Mouse (Mus musculus) MEL (cell line): ENCODE results near the gene Taar9. TPM values are rescaled to one million over a fixed set of nuclear protein-coding genes. Genes with fewer than 3 reads are reported as not detected.
A peak's percentile ranks its signal among the peaks of the same experiment; 100 is the strongest.

ENCODE experiments used
- DNase-seq: peaks from one replicate; pipeline ENCODE4 v3.0.0; 2011; ENCODE audit warnings: low read depth, low spot score
- H3K27ac ChIP-seq: 2 replicates; pipeline ENCODE4 v1.5.1; 2012; ENCODE audit warnings: low read depth, mild to moderate bottlenecking, control low read depth, low read length, moderate library complexity; ENCODE audit not compliant: control insufficient read depth
- H3K27me3 ChIP-seq, 2 experiments: fragments of 150-350 bp in 1 of 2; sonication (generic) in 1 of 2; 2 replicates each; pipeline ENCODE4 v1.6.1; 2012; ENCODE audit warnings: low read length in 2 of 2, mild to moderate bottlenecking in 2 of 2, improper control_type of control experiment in 1 of 2, moderate library complexity in 1 of 2; ENCODE audit not compliant: insufficient read depth in 2 of 2, control insufficient read depth in 1 of 2
- H3K36me3 ChIP-seq, 2 experiments: 2 replicates each; pipeline ENCODE4 v1.6.1; 2012 to 2014; ENCODE audit warnings: low read length in 2 of 2, improper control_type of control experiment in 1 of 2, inconsistent platforms in 1 of 2, mild to moderate bottlenecking in 1 of 2; ENCODE audit not compliant: insufficient read depth in 2 of 2, control insufficient read depth in 1 of 2
- H3K4me1 ChIP-seq, 2 experiments: fragments of 150-350 bp in 1 of 2; sonication (generic) in 1 of 2; 2 replicates each; pipeline ENCODE4 v1.6.1; 2012; ENCODE audit warnings: low read length in 2 of 2, improper control_type of control experiment in 1 of 2, mild to moderate bottlenecking in 1 of 2; ENCODE audit not compliant: insufficient read depth in 2 of 2, control insufficient read depth in 1 of 2
- H3K4me3 ChIP-seq, 2 experiments: fragments of 150-350 bp in 1 of 2; sonication (generic) in 1 of 2; 2 replicates each; pipeline ENCODE4 v1.5.1; 2012; ENCODE audit warnings: low read depth in 2 of 2, low read length in 2 of 2, mild to moderate bottlenecking in 2 of 2, moderate library complexity in 2 of 2, control low read depth in 1 of 2, improper control_type of control experiment in 1 of 2; ENCODE audit not compliant: control insufficient read depth in 1 of 2, insufficient read depth in 1 of 2
- H3K79me2 ChIP-seq: 2 replicates; pipeline ENCODE4 v1.6.1; 2012; ENCODE audit warnings: mild to moderate bottlenecking, low read length, moderate library complexity; ENCODE audit not compliant: control insufficient read depth, poor library complexity, insufficient read depth
- H3K9ac ChIP-seq: 2 replicates; pipeline ENCODE4 v1.6.1; 2012; ENCODE audit warnings: low read depth, mild to moderate bottlenecking, control low read depth, low read length, moderate library complexity; ENCODE audit not compliant: control insufficient read depth, poor library complexity, severe bottlenecking
- H3K9me3 ChIP-seq: fragments of 150-350 bp; sonication (generic); replicated peaks from 2 replicates; pipeline ENCODE4 v1.6.1; 2012; ENCODE audit warnings: mild to moderate bottlenecking, low read length, improper control_type of control experiment, moderate library complexity; ENCODE audit not compliant: insufficient read depth
- CHD1 ChIP-seq: IDR thresholded peaks from 2 replicates; pipeline ENCODE4 v1.6.1; 2012; ENCODE audit warnings: low read depth, mild to moderate bottlenecking, inconsistent platforms, low read length, improper control_type of control experiment
- CTCF ChIP-seq, 3 experiments: IDR thresholded peaks in 2 of 3; conservative IDR thresholded peaks in 1 of 3; 2 replicates each; pipeline ENCODE4 v1.5.1; 2011 to 2012; ENCODE audit warnings: low read length in 3 of 3, low read depth in 2 of 3, mild to moderate bottlenecking in 2 of 3, improper control_type of control experiment in 1 of 3, inconsistent platforms in 1 of 3, mixed read lengths in 1 of 3, moderate library complexity in 1 of 3; ENCODE audit not compliant: control insufficient read depth in 1 of 3, insufficient read depth in 1 of 3, poor library complexity in 1 of 3, severe bottlenecking in 1 of 3
- ELF1 ChIP-seq: IDR thresholded peaks from 2 replicates; pipeline ENCODE4 v1.6.1; 2014; ENCODE audit warnings: low read depth, mild to moderate bottlenecking, inconsistent platforms, low read length, improper control_type of control experiment, moderate library complexity
- EP300 ChIP-seq, 2 experiments: IDR thresholded peaks; 2 replicates each; pipeline ENCODE4 v1.6.1; 2011; ENCODE audit warnings: improper control_type of control experiment in 2 of 2, low read length in 2 of 2, low read depth in 1 of 2, mild to moderate bottlenecking in 1 of 2
- ETS1 ChIP-seq: IDR thresholded peaks from 2 replicates; pipeline ENCODE4 v1.6.1; 2012; ENCODE audit warnings: low read depth, mild to moderate bottlenecking, inconsistent platforms, low read length, improper control_type of control experiment, moderate library complexity
- HCFC1 ChIP-seq: IDR thresholded peaks from 2 replicates; pipeline ENCODE4 v1.6.1; 2012; ENCODE audit warnings: low read depth, mild to moderate bottlenecking, inconsistent platforms, low read length, improper control_type of control experiment, moderate library complexity
- JUND ChIP-seq: IDR thresholded peaks from 2 replicates; pipeline ENCODE4 v1.6.1; 2011; ENCODE audit warnings: low read depth, mild to moderate bottlenecking, improper control_type of control experiment, low read length
- KAT2A ChIP-seq: conservative IDR thresholded peaks from 2 replicates; pipeline ENCODE4 v1.6.1; 2012; ENCODE audit warnings: low read depth, low read length, improper control_type of control experiment, inconsistent platforms
- MAX ChIP-seq: IDR thresholded peaks from 2 replicates; pipeline ENCODE4 v1.6.1; 2011; ENCODE audit warnings: low read length, improper control_type of control experiment
- MAZ ChIP-seq: IDR thresholded peaks from 2 replicates; pipeline ENCODE4 v1.6.1; 2012; ENCODE audit warnings: low read depth, mild to moderate bottlenecking, inconsistent platforms, low read length, improper control_type of control experiment
- MEF2A ChIP-seq: IDR thresholded peaks from 2 replicates; pipeline ENCODE4 v1.6.1; 2014; ENCODE audit warnings: low read depth, mild to moderate bottlenecking, inconsistent platforms, low read length, improper control_type of control experiment; ENCODE audit not compliant: poor library complexity, insufficient replicate concordance, severe bottlenecking; ENCODE audit errors: extremely low read depth
- MXI1 ChIP-seq: IDR thresholded peaks from 2 replicates; pipeline ENCODE4 v1.6.1; 2011; ENCODE audit warnings: mild to moderate bottlenecking, low read depth, low read length, improper control_type of control experiment
- MYB ChIP-seq: IDR thresholded peaks from 2 replicates; pipeline ENCODE4 v1.6.1; 2011; ENCODE audit warnings: mild to moderate bottlenecking, low read depth, low read length, improper control_type of control experiment
- MYC ChIP-seq: IDR thresholded peaks from 2 replicates; pipeline ENCODE4 v1.6.1; 2011; ENCODE audit warnings: low read depth, mild to moderate bottlenecking, low read length, improper control_type of control experiment, moderate library complexity
- NELFE ChIP-seq: IDR thresholded peaks from 2 replicates; pipeline ENCODE4 v1.6.1; 2011; ENCODE audit warnings: low read depth, low read length, improper control_type of control experiment
- POLR2A ChIP-seq, 2 experiments: IDR thresholded peaks; 2 replicates each; pipeline ENCODE4 v1.6.1; 2011 to 2012; ENCODE audit warnings: low read length in 2 of 2, mild to moderate bottlenecking in 2 of 2, control low read depth in 1 of 2, improper control_type of control experiment in 1 of 2, low read depth in 1 of 2, moderate library complexity in 1 of 2; ENCODE audit not compliant: control insufficient read depth in 1 of 2, insufficient read depth in 1 of 2, poor library complexity in 1 of 2
- POLR2AphosphoS5 ChIP-seq: IDR thresholded peaks from 2 replicates; pipeline ENCODE4 v1.6.1; 2012; ENCODE audit warnings: low read depth, borderline replicate concordance, mild to moderate bottlenecking, inconsistent platforms, low read length, moderate library complexity, mixed read lengths
- RAD21 ChIP-seq: IDR thresholded peaks from 2 replicates; pipeline ENCODE4 v1.6.1; 2011; ENCODE audit warnings: mild to moderate bottlenecking, low read depth, low read length, improper control_type of control experiment
- RCOR1 ChIP-seq: IDR thresholded peaks from 2 replicates; pipeline ENCODE4 v1.6.1; 2012; ENCODE audit warnings: low read depth, mild to moderate bottlenecking, inconsistent platforms, low read length, improper control_type of control experiment
- SIN3A ChIP-seq: IDR thresholded peaks from 2 replicates; pipeline ENCODE4 v1.6.1; 2012; ENCODE audit warnings: low read length, improper control_type of control experiment, inconsistent platforms
- SMC3 ChIP-seq: IDR thresholded peaks from 2 replicates; pipeline ENCODE4 v1.6.1; 2011; ENCODE audit warnings: low read depth, low read length, improper control_type of control experiment
- TAL1 ChIP-seq: IDR thresholded peaks from 2 replicates; pipeline ENCODE4 v1.6.1; 2012; ENCODE audit warnings: mild to moderate bottlenecking, inconsistent platforms, low read length, moderate library complexity, mixed read lengths
- TBP ChIP-seq: IDR thresholded peaks from 2 replicates; pipeline ENCODE4 v1.8.0; 2011; ENCODE audit warnings: low read depth, low read length, improper control_type of control experiment
- TCF12 ChIP-seq: IDR thresholded peaks from 2 replicates; pipeline ENCODE4 v1.6.1; 2014; ENCODE audit warnings: low read depth, mild to moderate bottlenecking, inconsistent platforms, low read length, improper control_type of control experiment, moderate library complexity
- UBTF ChIP-seq: IDR thresholded peaks from 2 replicates; pipeline ENCODE4 v1.6.1; 2012; ENCODE audit warnings: low read depth, mild to moderate bottlenecking, inconsistent platforms, low read length, improper control_type of control experiment, moderate library complexity, borderline replicate concordance; ENCODE audit not compliant: insufficient read depth
- USF1 ChIP-seq: IDR thresholded peaks from 2 replicates; pipeline ENCODE4 v1.6.1; 2014; ENCODE audit warnings: low read depth, mild to moderate bottlenecking, inconsistent platforms, low read length, improper control_type of control experiment, moderate library complexity
- USF2 ChIP-seq, 2 experiments: IDR thresholded peaks; 2 replicates each; pipeline ENCODE4 v1.6.1; 2011 to 2012; ENCODE audit warnings: improper control_type of control experiment in 2 of 2, low read length in 2 of 2, borderline replicate concordance in 1 of 2, inconsistent platforms in 1 of 2, low read depth in 1 of 2, mild to moderate bottlenecking in 1 of 2; ENCODE audit not compliant: insufficient read depth in 1 of 2
- ZC3H11A ChIP-seq: IDR thresholded peaks from 2 replicates; pipeline ENCODE4 v1.6.1; 2012; ENCODE audit warnings: low read depth, mild to moderate bottlenecking, inconsistent platforms, low read length, improper control_type of control experiment
- ZKSCAN1 ChIP-seq: IDR thresholded peaks from 2 replicates; pipeline ENCODE4 v1.6.1; 2012; ENCODE audit warnings: low read depth, mild to moderate bottlenecking, inconsistent platforms, low read length, improper control_type of control experiment, moderate library complexity
- ZMIZ1 ChIP-seq: IDR thresholded peaks from 2 replicates; pipeline ENCODE4 v1.6.1; 2012; ENCODE audit warnings: low read depth, mild to moderate bottlenecking, inconsistent platforms, low read length, improper control_type of control experiment, moderate library complexity
- ZNF384 ChIP-seq: IDR thresholded peaks from 2 replicates; pipeline ENCODE4 v1.6.1; 2012; ENCODE audit warnings: low read depth, mild to moderate bottlenecking, inconsistent platforms, low read length, improper control_type of control experiment
- polyA plus RNA-seq, 2 experiments: library from polyadenylated mRNA; stranded (reverse) in 1 of 2; unstranded in 1 of 2; fragments of >175 nt in 1 of 2; fragments of >200 nt in 1 of 2; gene quantifications; 2 replicates each; pipeline versions ENCODE4 v1.2.1 to v1.2.4; 2012; ENCODE audit warnings: low replicate concordance in 2 of 2, low read depth in 1 of 2; ENCODE audit not compliant: insufficient read length in 2 of 2, insufficient read depth in 1 of 2, missing spikeins in 1 of 2
- total RNA-seq: library from RNA; depleted of rRNA; stranded (reverse); fragments of 300-350 nt; gene quantifications from 2 replicates; pipeline ENCODE4 v1.2.3, GENCODE M21; 2012

The Taar9 gene
- total and polyA plus RNA-seq, 3 experiments = not detected

DNA sequence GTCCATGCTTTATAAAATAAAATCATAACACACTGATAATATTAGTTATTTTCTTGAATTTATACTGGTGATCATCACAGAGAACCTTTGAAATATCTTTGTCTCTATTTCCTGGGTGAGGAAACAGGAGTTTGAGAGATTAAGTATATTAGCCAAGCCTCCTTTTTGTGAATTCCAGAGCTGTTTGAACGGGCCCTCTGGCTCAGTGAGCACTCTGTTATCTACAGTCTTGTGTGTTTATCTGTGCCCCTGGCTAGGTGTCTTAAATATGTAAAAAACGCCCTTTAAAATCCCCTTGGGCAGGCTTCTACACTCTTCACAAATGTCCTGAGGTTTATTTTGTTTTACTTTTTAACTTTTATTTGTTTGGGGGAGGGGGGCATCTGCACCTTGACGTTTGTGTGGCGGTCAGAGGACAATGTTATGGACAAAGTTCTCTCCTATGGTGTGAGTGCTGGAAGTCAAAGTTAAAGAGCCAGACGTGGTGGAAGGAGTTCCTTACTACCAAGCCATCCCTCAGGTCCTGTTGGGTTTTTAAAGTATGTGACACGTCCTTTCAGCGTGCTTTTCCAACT lies 24.8 kb upstream of the Taar9 start (continued):
- TF ChIP-seq ETS1 (peak; percentile 45; the same call in 1 of the 2 replicates), MAZ (0 out of 2 replicates have a peak, but pooled peaks have one; percentile 12)

DNA sequence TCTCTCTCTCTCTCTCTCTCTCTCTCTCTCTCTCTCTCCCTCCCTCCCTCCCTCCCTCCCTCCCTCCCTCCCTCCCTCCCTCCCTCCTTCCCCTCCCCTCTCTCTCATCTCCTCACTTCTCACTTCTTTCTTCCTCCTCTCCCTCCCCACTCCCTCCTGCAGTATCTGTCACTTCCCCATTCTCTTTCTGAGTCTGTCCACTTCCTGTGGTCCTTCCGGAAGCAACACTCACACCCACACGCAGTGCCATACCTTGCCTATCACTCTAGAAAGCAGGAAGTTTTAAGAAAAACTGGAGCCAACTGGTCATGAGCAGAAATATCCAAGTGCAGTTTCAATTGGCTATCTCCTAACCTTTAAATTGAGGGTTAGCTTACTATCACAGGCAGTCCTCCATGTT lies 23.8 kb upstream of the Taar9 start:
- H3K27ac ChIP-seq = peak overlapping the region; percentile 95
- no peaks in the 10 kb centered on the region for H3K79me2 ChIP-seq
- H3K4me3 ChIP-seq = 0 out of 4 replicates have a peak overlapping the region, but pooled peaks of 1 of the 2 experiments have one; percentile 2
- peak; percentile 91 for DNase-seq
- peaks cover 6 to 15% of the 10 kb centered on the region in 2 experiments for H3K4me1 ChIP-seq
- H3K9ac ChIP-seq = peak overlapping the region; percentile 62
- H3K27me3 ChIP-seq = no peaks in the 10 kb centered on the region
- peaks cover 0 to 23% of the 10 kb centered on the region in 2 experiments; a peak in 2 of 4 replicates for H3K36me3 ChIP-seq
- TF ChIP-seq ZC3H11A = no peak
- TF ChIP-seq MXI1 = peak; percentile 92
- no peak for TF ChIP-seq ZKSCAN1
- no peak for TF ChIP-seq KAT2A
- no peak for TF ChIP-seq USF1
- TF ChIP-seq SIN3A = peak; percentile 47; the same call in 1 of the 2 replicates
- no peak for TF ChIP-seq RAD21
- peak; percentile 36; the same call in 1 of the 2 replicates for TF ChIP-seq TCF12
- peak; percentile 91 for TF ChIP-seq MAZ
- TF ChIP-seq CHD1 = no peak
- TF ChIP-seq ZMIZ1 = no peak
- peak; percentile 45 for TF ChIP-seq NELFE
- TF ChIP-seq HCFC1 = peak; percentile 67; the same call in 1 of the 2 replicates
- no peak for TF ChIP-seq SMC3
- no peak for TF ChIP-seq RCOR1
- TF ChIP-seq MAX = no peak
- TF ChIP-seq ETS1 = peak; percentile 78
- TF ChIP-seq POLR2A (IDR thresholded peaks at IDR 0.05; ENCODE audit: control insufficient read depth in 1 of 2, insufficient read depth in 1 of 2, low read depth in 1 of 2, low read length in 2 of 2, poor library complexity in 1 of 2) = peak; percentile 24 to 58; a peak in 2 of 4 replicates
- TF ChIP-seq CTCF (IDR thresholded peaks at IDR 0.05 in 2 of 3, conservative IDR thresholded peaks at IDR 0.05 in 1 of 3; ENCODE audit: control insufficient read depth in 1 of 3, insufficient read depth in 1 of 3, low read depth in 2 of 3, low read length in 3 of 3, poor library complexity in 1 of 3, severe bottlenecking in 1 of 3) = no peak
- peak; percentile 52; the same call in 1 of the 2 replicates for TF ChIP-seq TBP
- no peak for TF ChIP-seq MYB
- TF ChIP-seq POLR2AphosphoS5 = no peak
- TF ChIP-seq ZNF384 = no peak
- TF ChIP-seq EP300 (IDR thresholded peaks at IDR 0.05; ENCODE audit: low read depth in 1 of 2, low read length in 2 of 2) = peak in 1 of 2 experiments; percentile 59; a peak in 2 of 4 replicates
- TF ChIP-seq MEF2A = no peak
- TF ChIP-seq UBTF = no peak
- TF ChIP-seq JUND = no peak
- 0 out of 2 replicates have a peak, but pooled peaks have one; percentile 26 for TF ChIP-seq MYC
- TF ChIP-seq TAL1 = no peak
- peak; percentile 82 for TF ChIP-seq ELF1
- no peak for TF ChIP-seq USF2 (IDR thresholded peaks at IDR 0.05; ENCODE audit: borderline replicate concordance in 1 of 2, insufficient read depth in 1 of 2, low read depth in 1 of 2, low read length in 2 of 2)
- H3K9me3 ChIP-seq = no peaks in the 10 kb centered on the region
